23 mouse cellular contexts compared by ENCODE assay signal in the genomic region with DNA sequence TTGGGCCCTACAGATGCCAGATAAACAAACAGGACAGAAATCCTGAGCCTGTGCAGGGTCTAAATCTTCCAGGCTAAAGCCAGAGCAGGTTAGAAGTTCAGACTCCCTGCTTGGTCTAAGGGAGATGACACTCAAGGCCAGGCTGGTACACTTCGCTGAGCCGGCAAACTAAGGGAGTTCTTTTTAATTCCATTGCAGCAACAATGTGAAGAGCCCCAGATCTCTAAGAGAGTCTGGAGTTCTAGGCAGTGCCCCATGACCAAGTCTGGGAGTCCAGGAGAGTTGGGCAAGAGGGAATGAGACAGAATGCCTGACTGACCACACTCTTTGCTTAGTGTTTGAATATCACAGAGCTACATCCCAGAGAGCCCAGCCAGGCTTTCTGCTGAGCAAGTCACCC. TPM values are rescaled to one million over a fixed set of nuclear protein-coding genes. Genes with fewer than 3 reads are reported as not detected.
DNase-seq lines count a peak whose midpoint lies in the region; ATAC-seq and TF ChIP-seq lines count a peak whose summit lies in the region.
"Had no signal": no experiment of that assay in that cellular context is flagged by ENCODE, and none has a peak within 500 bp of the region (broad histone marks: within the 10 kb centered on the region; RNA-seq: fewer than 3 reads in every experiment).

No protein-coding gene starts in this region.

- H3K4me3 ChIP-seq in heart, embryonic 10.5 days = no peak overlapping the region
- H3K4me3 ChIP-seq in heart, adult 2 months = no peak overlapping the region
- no peak overlapping the region for H3K4me3 ChIP-seq in kidney, postnatal 0 days (replicated peaks; ENCODE audit: low read depth, low read length)
- no peak overlapping the region for H3K4me3 ChIP-seq in hindbrain, embryonic 11.5 days (ENCODE audit: low read depth, low read length)

- CTCF ChIA-PET in Patski (lab: Charles Lee) = interaction anchor here (1.0 to 1.8 kb wide), 5 partner anchors 10 to 78 kb away, joined by 3 to 7 read pairs (median 5); no protein-coding TSS in a partner anchor

- DNase-seq in heart, embryonic 10.5 days (ENCODE audit: low spot score) = no peak
- DNase-seq in heart, adult 2 months = no peak
- DNase-seq in kidney, postnatal 0 days (ENCODE audit: low spot score) = peak; percentile 2
- DNase-seq in kidney, adult 11 months = no peak
- peak; percentile 12 for DNase-seq in thymus, postnatal 4 days
- no peak for DNase-seq in thymus, adult 18-20 months
- peak; percentile 88 for DNase-seq in Patski (ENCODE audit: low read depth, low spot score)
- DNase-seq in hindbrain, embryonic 11.5 days (ENCODE audit: low spot score) = no peak
- DNase-seq: adrenal gland, adult 2 months; adrenal gland, adult 8-10 months; adrenal gland, postnatal 10 days; adrenal gland, postnatal 14 days; adrenal gland, postnatal 25 days; adrenal gland, postnatal 36 days; B cell, adult 2 months; cerebellum, adult 11 months; cerebellum, adult 11-12 months; cerebellum, adult 18-20 months had no signal

- 0 out of 2 replicates have a peak overlapping the region, but pooled peaks have one; percentile 17 for H3K27ac ChIP-seq in heart, embryonic 10.5 days
- no peak overlapping the region for H3K27ac ChIP-seq in heart, adult 2 months
- H3K27ac ChIP-seq in kidney, postnatal 0 days = no peak overlapping the region
- no peak overlapping the region for H3K27ac ChIP-seq in hindbrain, embryonic 11.5 days (ENCODE audit: low read depth, low read length)

- no peaks in the 10 kb centered on the region for H3K36me3 ChIP-seq in heart, embryonic 10.5 days
- no peaks in the 10 kb centered on the region for H3K36me3 ChIP-seq in heart, adult 2 months (ENCODE audit: control insufficient read depth, insufficient read depth, low read length)
- no peaks in the 10 kb centered on the region for H3K36me3 ChIP-seq in kidney, postnatal 0 days (ENCODE audit: insufficient read depth, low read length)
- no peaks in the 10 kb centered on the region for H3K36me3 ChIP-seq in hindbrain, embryonic 11.5 days (ENCODE audit: control insufficient read depth, insufficient read depth, low read length)
- H3K36me3 ChIP-seq: G1E had no signal

- intact Hi-C loops in heart, adult 2 months (cut with DNase I) = no loop called here

- H3K27me3 ChIP-seq in heart, embryonic 10.5 days (ENCODE audit: insufficient read depth, poor library complexity, severe bottlenecking) = peaks cover 7% of the 10 kb centered on the region; the same call in 1 of the 2 replicates
- no peaks in the 10 kb centered on the region for H3K27me3 ChIP-seq in heart, adult 2 months (ENCODE audit: control insufficient read depth, insufficient read depth, low read length)
- H3K27me3 ChIP-seq in kidney, postnatal 0 days (ENCODE audit: insufficient read depth, low read length) = no peaks in the 10 kb centered on the region
- H3K27me3 ChIP-seq in Patski = no peaks in the 10 kb centered on the region
- H3K27me3 ChIP-seq in hindbrain, embryonic 11.5 days (ENCODE audit: control insufficient read depth, insufficient read depth, low read length) = no peaks in the 10 kb centered on the region
- H3K27me3 ChIP-seq: CH12.LX had no signal

- ATAC-seq in kidney, postnatal 0 days (replicated peaks; ENCODE audit: low FRiP score, low read depth) = no peak
- ATAC-seq in Patski = peak; percentile 91
- no peak for ATAC-seq in hindbrain, embryonic 11.5 days (ENCODE audit: low FRiP score)
- ATAC-seq: activated CD4-positive, CD25-positive, alpha-beta regulatory T cell, adult 4 months; CD4-positive, CD25-positive, alpha-beta regulatory T cell, adult 4 months had no signal

- WGBS in heart, embryonic 10.5 days = 57% methylated on average over 2 of the region's 2 CpGs
- WGBS in heart, adult 2 months = 68% methylated on average over 2 of the region's 2 CpGs
- 64% methylated on average over 2 of the region's 2 CpGs for WGBS in kidney, postnatal 0 days
- 94% methylated on average over 2 of the region's 2 CpGs for WGBS in hindbrain, embryonic 11.5 days

- TF ChIP-seq POLR2A in heart, adult 2 months (IDR thresholded peaks at IDR 0.05; ENCODE audit: insufficient read depth, low read depth, low read length) = no peak

- POLR2A ChIA-PET in Patski (lab: Charles Lee) = interaction anchor here (1.2 to 1.8 kb wide), 2 partner anchors 15 to 18 kb away, joined by 3 to 7 read pairs; no protein-coding TSS in a partner anchor

- no peak overlapping the region for H3K9ac ChIP-seq in heart, adult 2 months (ENCODE audit: low read depth, low read length)
- H3K9ac ChIP-seq in kidney, postnatal 0 days (ENCODE audit: low read depth, low read length) = no peak overlapping the region
- no peak overlapping the region for H3K9ac ChIP-seq in hindbrain, embryonic 11.5 days (ENCODE audit: low read depth, low read length)

- H3K4me2 ChIP-seq in kidney, postnatal 0 days (ENCODE audit: low read length) = no peak overlapping the region
- H3K4me2 ChIP-seq in hindbrain, embryonic 11.5 days (replicated peaks; ENCODE audit: low read depth, low read length) = no peak overlapping the region

- no peak for TF ChIP-seq CTCF in heart, adult 2 months (IDR thresholded peaks at IDR 0.05)
- TF ChIP-seq CTCF in kidney, postnatal 0 days (IDR thresholded peaks at IDR 0.05; ENCODE audit: low read depth) = no peak
- no peak for TF ChIP-seq CTCF in Patski (IDR thresholded peaks at IDR 0.05)

- H3K79me2 ChIP-seq in heart, adult 2 months (replicated peaks; ENCODE audit: control insufficient read depth, insufficient read depth, low read length) = no peaks in the 10 kb centered on the region

- no peak for TF ChIP-seq EP300 in heart, adult 2 months (IDR thresholded peaks at IDR 0.05; ENCODE audit: insufficient read depth, low read depth, low read length)

- no peaks in the 10 kb centered on the region for H3K9me3 ChIP-seq in heart, embryonic 10.5 days
- no peaks in the 10 kb centered on the region for H3K9me3 ChIP-seq in kidney, postnatal 0 days (replicated peaks; ENCODE audit: low read length)
- H3K9me3 ChIP-seq in hindbrain, embryonic 11.5 days (ENCODE audit: control insufficient read depth, low read length) = no peaks in the 10 kb centered on the region

- peaks cover 19% of the 10 kb centered on the region for H3K4me1 ChIP-seq in heart, embryonic 10.5 days
- H3K4me1 ChIP-seq in heart, adult 2 months (ENCODE audit: control insufficient read depth, insufficient read depth, low read length) = no peaks in the 10 kb centered on the region
- H3K4me1 ChIP-seq in kidney, postnatal 0 days (replicated peaks; ENCODE audit: insufficient read depth, low read length) = no peaks in the 10 kb centered on the region
- H3K4me1 ChIP-seq in hindbrain, embryonic 11.5 days (replicated peaks; ENCODE audit: control insufficient read depth, insufficient read depth, low read length) = no peaks in the 10 kb centered on the region

- in situ Hi-C loops in Patski (cut with MboI; ENCODE audit: low pct_unique_long_range_greater_than_20kb) = no loop called here

RNA-seq across cellular contexts. Expression of gene Adgra1, which starts 52.5 kb away (rescaled TPM):
- 0.24 TPM in 1 of 2 replicates, not detected in the other for polyA plus RNA-seq in heart, embryonic 10.5 days (2016; fragmentation: Nextera tagmentation; extraction: Ambion mirVana)
- under 1 TPM in 1 of 2 experiments, not detected in 1; 0.09 TPM for total RNA-seq in heart, adult 2 months (2021)
- 0.04 and 0.06 TPM in 2 replicates for polyA plus RNA-seq in heart, adult 2 months (2012; rRNA removed)
- polyA plus RNA-seq in kidney, postnatal 0 days (2015; fragmentation: Nextera tagmentation; extraction: Ambion mirVana) = 0.50 and 1.3 TPM in 2 replicates
- 55.9 TPM for polyA plus RNA-seq in Patski (2021)
- polyA plus RNA-seq in hindbrain, embryonic 11.5 days (2014; fragmentation: Nextera tagmentation; extraction: Ambion mirVana) = 14.4 and 16.4 TPM in 2 replicates
- total RNA-seq: CH12.LX, MEL had no signal
- polyA plus RNA-seq: activated CD4-positive, CD25-positive, alpha-beta regulatory T cell, adult 4 months; CD4-positive, CD25-positive, alpha-beta regulatory T cell, adult 4 months; G1E had no signal

Comparison
In these comparisons a context has a peak if more than half of its experiments do, and no peak if none do; other contexts are left out.
1. DNase-seq: peak in kidney, postnatal 0 days (single experiment), thymus, postnatal 4 days (single experiment) and Patski (single experiment); none in heart, embryonic 10.5 days (single experiment), heart, adult 2 months (0 of 2), kidney, adult 11 months (single experiment), thymus, adult 18-20 months (0 of 2) and hindbrain, embryonic 11.5 days (single experiment).